Mouse (Mus musculus) brain, embryonic 14.5 days (tissue): ENCODE measurements around the gene Rrp9.

Experiments
- CTCF ChIP-seq: fragments of 200-500 bp; IDR thresholded peaks from 2 replicates; pipeline ENCODE4 v1.5.1; 2012; ENCODE audit warnings: inconsistent platforms, mild to moderate bottlenecking, moderate library complexity, borderline replicate concordance; ENCODE audit not compliant: insufficient read depth, insufficient read length; ENCODE audit errors: extremely low read depth
- POLR2A ChIP-seq: fragments of 200-500 bp; IDR thresholded peaks from 2 replicates; pipeline ENCODE4 v1.6.1; 2012; ENCODE audit warnings: mild to moderate bottlenecking, inconsistent platforms, borderline replicate concordance; ENCODE audit not compliant: poor library complexity, insufficient read depth, insufficient read length, severe bottlenecking; ENCODE audit errors: extremely low read depth

DNA sequence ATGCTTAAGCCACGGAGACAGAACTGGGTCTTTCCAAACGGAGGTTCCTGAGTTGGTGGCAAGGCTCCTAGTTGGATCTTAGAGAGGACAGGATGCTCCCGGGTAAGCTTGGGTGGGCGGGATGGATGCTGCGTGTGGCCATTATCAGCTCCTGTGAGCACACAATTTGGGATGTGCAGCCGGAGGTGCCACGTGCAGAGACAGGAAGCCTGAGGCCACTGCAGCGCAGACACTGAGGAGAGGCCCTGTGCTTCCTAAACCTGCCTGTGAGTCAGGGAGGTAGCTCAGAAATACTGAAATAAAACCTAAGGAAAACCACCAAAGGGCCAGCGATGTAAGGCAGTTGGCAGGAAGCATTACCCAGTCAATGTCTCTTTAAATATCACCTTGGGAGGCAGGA is 6.0 kb upstream of the Rrp9 start:
- TF ChIP-seq CTCF = no peak
- no peak for TF ChIP-seq POLR2A
